Mouse (Mus musculus): ENCODE measurements around the gene Fam24a. TPM values are rescaled to one million over a fixed set of nuclear protein-coding genes. Genes with fewer than 3 reads are reported as not detected.

The Fam24a gene
- polyA plus RNA-seq (2015; fragmentation: Nextera tagmentation; extraction: Ambion mirVana) = not detected in 2 replicates

DNA sequence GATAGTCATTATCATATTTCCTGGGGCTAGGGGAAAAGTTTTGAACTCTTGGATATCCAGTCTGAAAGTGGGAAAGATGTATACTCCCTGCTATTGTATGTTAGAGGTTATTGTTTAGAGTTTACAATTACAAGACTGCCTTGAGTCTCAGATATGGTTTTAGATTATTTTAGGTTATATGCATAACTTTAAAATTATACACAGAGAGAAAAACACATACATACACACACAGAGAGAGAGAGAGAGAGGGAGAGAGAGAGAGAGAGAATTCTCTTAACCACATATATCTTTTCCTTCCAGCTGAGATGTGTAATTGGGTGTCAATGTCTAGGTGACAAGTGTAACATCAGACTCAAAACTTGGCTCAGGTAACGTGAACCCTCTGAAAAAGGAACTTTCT, at the start of gene Fam24a:
Gene Fam24a (plus strand): TSS at position 301 of the 400 bp plus-strand sequence.
- 0 out of 2 replicates have a peak, but pooled peaks cover 4% of the 10 kb centered on the region for H3K4me1 ChIP-seq (replicated peaks)
- no peak within 1 kb of the TSS for H3K4me3 ChIP-seq
- peaks cover 4% of the 10 kb centered on the region; the same call in 1 of the 2 replicates for H3K36me3 ChIP-seq
- H3K9me3 ChIP-seq = no peaks in the 10 kb centered on the region
- H3K9ac ChIP-seq = no peak within 1 kb of the TSS
- H3K27me3 ChIP-seq = no peaks in the 10 kb centered on the region
- ATAC-seq (ENCODE audit: low read depth) = no peak
- 58% methylated on average over 1 of the region's 1 CpGs for WGBS
- H3K27ac ChIP-seq (replicated peaks) = no peak within 1 kb of the TSS
- no peak within 1 kb of the TSS for H3K4me2 ChIP-seq

DNA sequence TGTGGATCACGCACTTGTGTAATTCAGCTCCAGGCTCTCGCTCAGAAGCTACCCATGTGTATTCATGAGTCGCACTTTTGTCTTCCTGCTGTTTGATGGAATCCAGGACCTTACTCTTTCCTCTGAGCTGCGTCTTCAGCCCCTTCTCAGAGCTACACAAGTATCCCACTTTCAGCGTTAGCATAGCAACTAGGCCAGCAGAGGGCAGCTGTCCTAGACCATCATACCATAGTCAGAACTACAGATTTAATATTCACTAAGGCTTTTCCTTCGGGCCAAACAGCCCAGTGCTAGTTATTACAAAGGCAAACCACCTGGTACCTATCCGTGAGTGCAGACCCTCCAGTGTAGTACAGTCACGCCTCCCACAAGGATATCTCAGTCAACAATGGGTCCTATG, 36.5 kb upstream of the Fam24a start:
- 79% methylated on average over 8 of the region's 8 CpGs for WGBS

DNA sequence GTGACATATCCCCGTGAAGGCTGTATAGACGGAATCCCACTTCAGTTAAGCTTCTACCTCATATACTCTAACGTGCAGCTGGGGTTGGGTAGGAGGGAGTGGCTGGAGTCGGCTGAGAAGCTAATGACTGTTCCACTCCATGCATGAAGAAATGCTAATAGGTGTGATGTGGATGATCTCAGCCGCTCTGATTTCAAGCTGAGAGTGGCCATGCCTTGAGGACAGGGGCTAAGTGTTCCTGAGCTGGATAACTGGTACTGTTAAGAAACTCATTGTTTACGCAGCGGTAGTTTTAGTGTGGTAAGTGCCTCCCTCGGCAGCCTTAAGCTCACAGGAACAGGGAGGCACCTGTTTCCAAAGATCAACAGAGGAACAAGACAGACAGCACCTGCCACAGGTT, 30.3 kb upstream of the Fam24a start:
- Histone ChIP-seq H3K9me3 (no peaks in the 10 kb centered on the region), H3K4me2 (no peak overlapping the region), H3K4me3 (no peak overlapping the region), H3K27me3 (no peaks in the 10 kb centered on the region), H3K27ac (replicated peaks) (no peak overlapping the region), H3K36me3 (no peaks in the 10 kb centered on the region), H3K4me1 (replicated peaks) (no peaks in the 10 kb centered on the region), H3K9ac (no peak overlapping the region)
- 83% methylated on average over 8 of the region's 8 CpGs for WGBS
- no peak for ATAC-seq (ENCODE audit: low read depth)

More for the DNA sequence above, 36.5 kb upstream of the Fam24a start:
- Histone ChIP-seq H3K4me3 (no peak overlapping the region), H3K4me1 (replicated peaks) (no peaks in the 10 kb centered on the region), H3K4me2 (no peak overlapping the region), H3K9ac (no peak overlapping the region), H3K27ac (replicated peaks) (no peak overlapping the region), H3K27me3 (no peaks in the 10 kb centered on the region), H3K36me3 (no peaks in the 10 kb centered on the region), H3K9me3 (no peaks in the 10 kb centered on the region)
- ATAC-seq (ENCODE audit: low read depth) = no peak

DNA sequence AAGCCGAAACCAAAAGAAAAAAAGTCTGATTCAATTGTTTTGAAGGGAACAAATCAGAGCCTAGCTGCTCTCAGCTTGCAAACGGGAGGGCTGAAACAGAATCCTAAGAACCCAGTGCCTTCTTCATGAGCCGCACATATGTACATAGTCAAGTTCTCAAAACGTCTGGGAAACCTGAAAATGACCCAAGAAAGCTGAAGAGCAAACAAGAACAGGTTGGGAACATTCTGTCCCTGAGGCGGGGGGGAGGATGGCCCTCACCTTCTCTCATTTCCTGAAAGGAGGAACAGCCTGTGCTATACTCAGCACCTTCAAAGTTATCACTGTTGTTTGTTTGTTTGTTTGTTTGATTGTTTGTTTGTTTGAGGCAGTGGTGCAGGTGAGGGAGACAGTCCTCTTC, 26.9 kb upstream of the Fam24a start:
- Histone ChIP-seq H3K9ac (no peak overlapping the region), H3K9me3 (no peaks in the 10 kb centered on the region), H3K4me2 (no peak overlapping the region), H3K27ac (replicated peaks) (no peak overlapping the region), H3K27me3 (no peaks in the 10 kb centered on the region), H3K4me3 (no peak overlapping the region), H3K4me1 (replicated peaks) (no peaks in the 10 kb centered on the region), H3K36me3 (no peaks in the 10 kb centered on the region)
- WGBS = 78% methylated on average over 5 of the region's 5 CpGs
- no peak for ATAC-seq (ENCODE audit: low read depth)

DNA sequence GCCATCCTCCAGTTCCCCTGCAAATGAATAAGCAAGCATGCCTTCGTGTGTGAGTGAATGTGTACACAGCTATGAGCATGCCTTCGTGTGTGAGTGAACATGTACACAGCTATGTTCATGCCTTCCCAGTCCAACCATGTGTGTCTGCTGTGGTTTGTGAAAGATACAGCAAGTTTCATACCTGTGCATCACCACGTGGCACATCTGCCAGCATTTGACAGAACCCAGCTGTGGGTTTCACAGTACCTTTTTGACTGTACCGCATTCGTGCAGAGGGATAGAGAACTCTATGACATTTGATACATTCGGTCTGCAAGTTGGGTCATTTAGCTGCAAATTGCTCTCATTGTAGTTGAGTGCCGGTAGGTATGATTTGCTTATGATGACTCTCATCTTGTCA, 19.2 kb upstream of the Fam24a start:
- no peak overlapping the region for H3K4me2 ChIP-seq
- WGBS = 82% methylated on average over 7 of the region's 7 CpGs

DNA sequence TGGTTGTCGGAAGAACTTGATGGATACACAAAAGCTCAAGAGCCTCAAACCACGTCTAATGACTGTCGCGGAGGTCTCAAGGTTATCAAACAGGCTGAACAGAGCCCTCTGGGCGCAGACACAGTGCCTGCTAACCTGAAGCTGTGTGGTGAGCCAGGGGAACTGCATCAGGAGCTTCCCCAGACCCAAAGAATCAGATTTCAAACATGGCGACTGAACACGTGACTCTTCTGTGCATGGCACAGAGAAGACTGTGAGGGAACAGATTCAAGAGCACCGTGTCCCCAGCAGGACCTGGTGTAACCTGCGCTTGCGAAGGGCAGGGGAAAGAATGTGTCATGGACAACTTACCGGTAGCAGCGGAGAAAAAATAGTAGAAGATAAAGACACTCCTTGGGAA, 16.1 kb upstream of the Fam24a start:
- 74% methylated on average over 12 of the region's 12 CpGs for WGBS
- H3K4me3 ChIP-seq = no peak overlapping the region
- no peak overlapping the region for H3K27ac ChIP-seq (replicated peaks)
- H3K9ac ChIP-seq = no peak overlapping the region
- no peaks in the 10 kb centered on the region for H3K9me3 ChIP-seq
- H3K4me2 ChIP-seq = no peak overlapping the region
- no peaks in the 10 kb centered on the region for H3K27me3 ChIP-seq
- no peaks in the 10 kb centered on the region for H3K36me3 ChIP-seq
- no peaks in the 10 kb centered on the region for H3K4me1 ChIP-seq (replicated peaks)
- ATAC-seq (ENCODE audit: low read depth) = no peak

More for the DNA sequence above, 19.2 kb upstream of the Fam24a start:
- Histone ChIP-seq H3K27me3 (no peaks in the 10 kb centered on the region), H3K27ac (replicated peaks) (no peak overlapping the region), H3K4me3 (no peak overlapping the region), H3K36me3 (no peaks in the 10 kb centered on the region), H3K9ac (no peak overlapping the region), H3K4me1 (replicated peaks) (no peaks in the 10 kb centered on the region), H3K9me3 (no peaks in the 10 kb centered on the region)
- ATAC-seq (ENCODE audit: low read depth) = no peak

DNA sequence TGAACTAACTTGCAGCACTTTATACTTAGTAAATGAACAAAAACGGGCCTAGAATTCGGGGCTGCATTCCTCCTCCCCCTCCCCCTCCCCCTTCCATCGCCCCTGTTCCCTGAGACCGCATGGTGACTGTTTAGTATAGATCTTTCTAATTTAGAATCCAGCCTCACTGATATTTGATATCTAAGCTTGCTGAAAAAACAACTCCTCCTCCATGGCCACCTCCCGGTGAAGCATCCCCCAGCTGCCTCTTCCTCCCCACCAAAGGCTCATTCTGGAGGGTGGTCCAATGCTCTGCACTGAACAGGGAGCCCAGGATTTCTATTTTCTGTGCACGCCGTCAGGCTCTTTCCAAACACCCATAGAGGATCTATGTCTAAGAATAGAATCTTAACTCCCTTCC, 15.3 kb upstream of the Fam24a start:
- Histone ChIP-seq H3K27ac (replicated peaks) (no peak overlapping the region), H3K9me3 (no peaks in the 10 kb centered on the region), H3K4me3 (no peak overlapping the region), H3K27me3 (no peaks in the 10 kb centered on the region), H3K9ac (no peak overlapping the region), H3K4me1 (replicated peaks) (no peaks in the 10 kb centered on the region), H3K36me3 (no peaks in the 10 kb centered on the region), H3K4me2 (no peak overlapping the region)
- WGBS = 73% methylated on average over 5 of the region's 7 CpGs
- ATAC-seq (ENCODE audit: low read depth) = no peak

DNA sequence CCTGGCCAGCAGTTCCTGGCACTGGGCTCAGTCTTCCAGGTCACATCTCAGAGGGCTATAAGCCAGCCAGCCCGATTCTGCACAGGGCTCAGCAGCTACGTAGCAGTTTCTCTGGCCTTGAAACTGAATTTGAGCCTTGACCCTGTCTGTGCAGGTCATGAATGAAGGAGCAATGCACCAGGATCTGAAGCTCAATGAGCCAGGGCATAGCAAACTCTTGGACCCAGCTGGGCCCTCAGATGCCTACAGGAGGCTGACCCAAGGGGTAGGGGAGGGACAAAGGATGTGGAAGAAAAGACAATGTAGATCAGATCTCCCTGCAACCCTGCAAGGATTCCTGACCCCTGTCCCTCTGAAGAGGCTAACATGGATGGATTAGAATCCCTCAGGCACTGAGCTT, 11.5 kb upstream of the Fam24a start, which contains the start of gene Cuzd1:
Gene Cuzd1 (minus strand): TSS at position 101 of the 400 bp plus-strand sequence.
- Histone ChIP-seq H3K9me3 (no peaks in the 10 kb centered on the region), H3K27me3 (no peaks in the 10 kb centered on the region), H3K27ac (replicated peaks) (no peak within 1 kb of the TSS), H3K36me3 (no peaks in the 10 kb centered on the region), H3K4me2 (no peak within 1 kb of the TSS), H3K9ac (no peak within 1 kb of the TSS), H3K4me3 (no peak within 1 kb of the TSS), H3K4me1 (replicated peaks) (no peaks in the 10 kb centered on the region)
- WGBS = 82% methylated on average over 2 of the region's 2 CpGs
- ATAC-seq (ENCODE audit: low read depth) = no peak

DNA sequence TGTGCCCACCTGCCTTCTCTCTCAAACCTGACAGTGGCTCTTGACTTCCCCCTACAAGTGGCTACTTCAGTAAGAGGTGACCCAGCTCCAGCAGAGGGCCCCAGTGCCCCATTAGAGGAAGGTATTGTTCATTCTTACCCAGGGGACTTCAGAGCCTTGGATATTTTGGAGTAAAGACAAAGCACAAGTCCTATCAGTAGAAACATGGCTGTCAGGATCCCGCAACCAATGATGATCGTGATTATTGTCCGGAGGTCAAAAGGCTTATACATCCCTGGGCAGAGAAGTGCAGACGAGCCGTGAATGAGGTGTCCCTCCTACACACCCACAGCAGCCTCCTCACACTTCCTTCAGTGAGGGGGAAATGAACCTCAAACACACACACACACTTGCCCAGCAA, 6.6 kb upstream of the Fam24a start:
- H3K9ac ChIP-seq = no peak overlapping the region
- no peaks in the 10 kb centered on the region for H3K36me3 ChIP-seq
- no peak overlapping the region for H3K27ac ChIP-seq (replicated peaks)
- H3K4me1 ChIP-seq (replicated peaks) = no peaks in the 10 kb centered on the region
- no peak for ATAC-seq (ENCODE audit: low read depth)
- no peaks in the 10 kb centered on the region for H3K27me3 ChIP-seq
- H3K4me2 ChIP-seq = no peak overlapping the region
- no peak overlapping the region for H3K4me3 ChIP-seq
- H3K9me3 ChIP-seq = no peaks in the 10 kb centered on the region
- 91% methylated on average over 5 of the region's 5 CpGs for WGBS

DNA sequence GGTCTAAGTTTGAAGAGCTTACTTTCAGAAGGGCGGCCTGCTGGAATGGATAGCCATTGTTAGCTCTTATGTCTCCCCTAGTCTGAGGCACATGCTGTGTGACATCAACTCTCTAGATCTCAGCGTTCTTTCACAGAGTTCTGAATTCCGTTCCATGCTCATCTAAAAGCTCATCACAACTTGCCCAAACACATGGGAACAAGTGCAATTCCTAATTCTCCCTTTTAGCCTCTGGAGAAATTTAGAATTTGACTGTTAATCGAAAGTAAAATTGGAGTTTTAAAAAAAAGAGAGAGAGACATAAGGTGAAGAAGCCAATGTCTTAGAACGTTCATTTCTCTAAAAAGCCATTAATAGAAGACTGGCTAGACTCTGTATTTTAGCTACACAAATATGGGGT, 4.2 kb upstream of the Fam24a start, which contains the start of gene Fam24b:
Gene Fam24b (minus strand): TSS at position 101 of the 400 bp plus-strand sequence.
- no peaks in the 10 kb centered on the region for H3K36me3 ChIP-seq
- H3K9me3 ChIP-seq = no peaks in the 10 kb centered on the region
- no peaks in the 10 kb centered on the region for H3K4me1 ChIP-seq (replicated peaks)
- no peak within 1 kb of the TSS for H3K9ac ChIP-seq
- ATAC-seq (ENCODE audit: low read depth) = no peak
- no peak within 1 kb of the TSS for H3K27ac ChIP-seq (replicated peaks)
- H3K4me3 ChIP-seq = no peak within 1 kb of the TSS
- 95% methylated on average over 5 of the region's 5 CpGs for WGBS
- H3K27me3 ChIP-seq = no peaks in the 10 kb centered on the region
- no peak within 1 kb of the TSS for H3K4me2 ChIP-seq

DNA sequence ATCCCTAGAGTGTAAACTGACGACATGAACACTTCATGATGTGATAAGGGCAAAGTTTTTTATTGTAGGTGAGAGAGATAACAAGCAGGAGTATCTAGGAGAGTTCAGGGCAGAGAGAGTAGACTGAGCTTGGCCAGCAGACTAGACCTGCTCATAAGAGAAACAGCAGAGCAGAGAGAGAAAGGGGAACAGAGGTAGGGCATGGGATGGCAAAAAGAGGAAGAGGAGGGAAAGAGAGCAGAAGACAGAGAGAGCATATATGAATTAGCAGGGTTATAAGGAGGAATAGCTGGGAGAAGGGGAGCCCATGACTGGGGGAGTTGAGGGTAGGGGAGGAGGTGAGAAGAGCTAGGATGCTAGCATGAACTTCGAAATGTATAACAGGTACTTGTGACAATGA, 2.0 kb upstream of the Fam24a start:
- 80% methylated on average over 2 of the region's 2 CpGs for WGBS
- no peak for ATAC-seq (ENCODE audit: low read depth)

DNA sequence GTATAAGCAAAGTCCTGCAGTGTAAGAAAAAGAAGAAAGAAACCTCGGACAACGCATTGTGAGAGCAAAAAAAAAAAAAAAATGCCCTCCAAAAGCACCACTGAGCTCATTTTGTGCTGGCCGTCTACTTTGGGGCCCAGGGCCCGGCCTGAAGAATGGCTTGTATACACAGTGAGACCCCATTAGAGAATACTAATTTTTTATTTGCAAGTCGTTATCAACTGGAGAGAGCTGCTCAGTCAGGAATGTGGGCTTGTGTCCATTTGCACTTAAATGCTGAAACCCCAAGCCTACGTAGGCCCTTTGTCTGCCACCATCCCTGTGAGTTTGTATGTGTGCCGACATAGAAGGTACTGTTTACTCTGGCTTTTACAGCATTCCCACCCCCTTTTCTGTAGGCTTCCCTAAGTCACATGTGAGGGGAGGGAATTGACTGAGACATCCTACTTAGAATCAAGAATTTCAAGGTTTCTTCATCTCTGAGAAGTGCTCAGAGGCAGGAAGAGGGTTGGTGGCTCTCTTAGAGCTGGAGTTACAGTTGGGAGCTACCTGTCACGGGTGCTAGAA, 3.9 kb downstream of the Fam24a start:
- H3K27ac ChIP-seq (replicated peaks) = no peak overlapping the region
- H3K4me1 ChIP-seq (replicated peaks) = 0 out of 2 replicates have a peak, but pooled peaks cover 4% of the 10 kb centered on the region
- H3K9ac ChIP-seq = no peak overlapping the region
- no peak overlapping the region for H3K4me3 ChIP-seq
- no peaks in the 10 kb centered on the region for H3K27me3 ChIP-seq
- no peak for ATAC-seq (ENCODE audit: low read depth)
- 43% methylated on average over 8 of the region's 8 CpGs for WGBS
- H3K36me3 ChIP-seq = peaks cover 28% of the 10 kb centered on the region
- H3K4me2 ChIP-seq = no peak overlapping the region
- no peaks in the 10 kb centered on the region for H3K9me3 ChIP-seq

More for the DNA sequence above, 2.0 kb upstream of the Fam24a start:
- no peaks in the 10 kb centered on the region for H3K4me1 ChIP-seq (replicated peaks)
- no peak overlapping the region for H3K4me3 ChIP-seq
- no peaks in the 10 kb centered on the region for H3K9me3 ChIP-seq
- no peaks in the 10 kb centered on the region for H3K36me3 ChIP-seq
- H3K9ac ChIP-seq = no peak overlapping the region
- no peak overlapping the region for H3K27ac ChIP-seq (replicated peaks)
- H3K27me3 ChIP-seq = no peaks in the 10 kb centered on the region
- H3K4me2 ChIP-seq = no peak overlapping the region
